Mouse (Mus musculus): ENCODE data around the gene March9.
"Not testable (repeated sequence)": the region's sequence is repeated elsewhere in the genome, so short reads cannot be mapped to it uniquely, and the experiment has no call there.

The March9 gene

DNA sequence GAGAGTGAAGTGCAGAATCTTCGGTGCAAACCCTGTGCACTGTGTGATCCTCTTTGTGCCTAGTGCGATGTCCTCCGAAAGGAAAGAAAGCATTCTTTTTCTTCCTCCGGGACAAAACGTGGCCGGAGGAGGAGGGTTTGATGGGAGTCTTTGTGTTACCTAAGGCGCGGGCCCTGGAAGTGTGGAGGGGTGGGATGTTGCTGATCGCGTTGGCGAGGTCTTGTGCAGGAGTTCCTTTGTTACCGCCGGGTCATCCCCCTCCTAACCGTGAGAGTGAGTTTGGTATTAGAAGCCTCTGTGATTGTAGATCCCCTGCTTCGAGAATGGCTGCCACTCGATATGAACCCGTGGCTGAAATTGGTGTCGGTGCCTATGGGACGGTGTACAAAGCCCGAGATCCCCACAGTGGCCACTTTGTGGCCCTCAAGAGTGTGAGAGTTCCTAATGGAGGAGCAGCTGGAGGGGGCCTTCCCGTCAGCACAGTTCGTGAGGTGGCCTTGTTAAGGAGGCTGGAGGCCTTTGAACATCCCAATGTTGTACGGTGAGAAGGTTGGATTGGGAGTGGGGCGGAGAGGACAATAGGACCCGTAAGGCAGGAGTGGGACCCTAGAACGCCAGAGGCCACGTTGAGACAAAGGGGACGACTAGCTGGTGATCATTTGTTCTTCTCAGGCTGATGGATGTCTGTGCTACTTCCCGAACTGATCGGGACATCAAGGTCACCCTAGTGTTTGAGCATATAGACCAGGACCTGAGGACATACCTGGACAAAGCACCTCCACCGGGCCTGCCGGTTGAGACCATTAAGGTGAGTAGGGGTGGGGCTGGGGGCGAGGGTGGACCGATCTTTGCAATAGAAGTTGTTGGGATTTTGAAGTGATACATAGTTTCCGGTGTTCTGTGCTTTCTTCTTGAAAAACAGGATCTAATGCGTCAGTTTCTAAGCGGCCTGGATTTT is 4.2 kb upstream of the March9 start:
- DNase-seq (ENCODE audit: low read depth in 1 of 2, low spot score in 2 of 2): no peak

DNA sequence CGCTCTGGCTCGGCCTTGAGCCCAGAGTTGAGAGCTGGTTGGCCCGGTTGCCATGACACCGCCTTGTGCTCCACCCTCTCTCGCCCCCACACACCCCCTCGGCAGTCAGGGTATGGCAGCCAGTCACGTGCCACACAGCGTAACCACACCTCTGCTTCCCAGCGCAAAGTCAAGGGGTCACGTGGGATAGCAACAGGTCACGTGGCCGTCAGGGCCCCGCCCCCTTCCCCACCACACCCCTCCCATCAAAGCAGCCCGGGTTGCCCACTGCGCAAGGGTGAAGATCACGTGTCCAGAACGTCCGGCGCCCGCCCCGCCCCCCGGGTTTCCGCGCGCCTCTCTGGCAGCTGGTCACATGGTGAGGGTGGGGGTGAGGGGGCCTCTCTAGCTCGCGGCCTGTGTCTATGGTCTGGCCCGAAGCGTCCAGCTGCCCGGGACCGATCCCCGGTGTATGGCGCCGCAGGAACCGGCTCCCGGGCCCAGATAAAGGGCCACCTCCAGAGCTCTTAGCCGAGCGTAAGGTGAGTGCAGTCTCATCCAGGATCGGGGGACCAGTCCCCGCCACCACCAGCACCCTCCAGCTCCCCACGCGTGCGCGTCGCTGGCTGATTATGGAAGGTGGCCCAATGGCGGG is 3.4 kb upstream of the March9 start, which contains the start of gene Cdk4:
TSS of gene Cdk4 (plus strand) at position 296 of the 634 bp plus-strand sequence.
- peak; percentile 93 for DNase-seq (ENCODE audit: low read depth in 1 of 2, low spot score in 2 of 2)

- DNase-seq (ENCODE audit: low read depth in 1 of 2, low spot score in 2 of 2): no peak
These were observed 2.5 kb upstream of the March9 start for GRCm38 (mm10) chr10:127062503-127062902.

DNA sequence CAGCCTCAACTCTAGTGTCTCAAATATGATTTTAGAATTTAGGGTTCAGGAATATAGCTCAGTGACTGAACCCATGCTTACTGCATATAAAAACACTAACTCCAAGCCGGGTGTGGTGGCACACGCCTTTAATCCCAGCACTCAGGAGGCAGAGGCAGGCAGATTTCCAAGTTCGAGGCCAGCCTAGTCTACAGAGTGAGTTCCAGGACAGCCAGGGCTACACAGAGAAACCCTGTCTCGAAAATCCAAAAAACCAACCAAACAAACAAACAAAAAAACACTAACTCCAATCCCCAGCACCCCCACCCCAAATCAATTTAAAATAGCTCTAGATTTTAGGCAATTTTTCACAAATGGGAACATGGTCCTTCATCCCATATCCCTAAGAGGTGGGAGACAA is 2.1 kb upstream of the March9 start:
- not testable (repeated sequence) for DNase-seq (ENCODE audit: low read depth in 1 of 2, low spot score in 2 of 2)

- no peak for DNase-seq (ENCODE audit: low read depth in 1 of 2, low spot score in 2 of 2)
These were observed 1.5 kb upstream of the March9 start for GRCm38 (mm10) chr10:127061513-127061912.

DNA sequence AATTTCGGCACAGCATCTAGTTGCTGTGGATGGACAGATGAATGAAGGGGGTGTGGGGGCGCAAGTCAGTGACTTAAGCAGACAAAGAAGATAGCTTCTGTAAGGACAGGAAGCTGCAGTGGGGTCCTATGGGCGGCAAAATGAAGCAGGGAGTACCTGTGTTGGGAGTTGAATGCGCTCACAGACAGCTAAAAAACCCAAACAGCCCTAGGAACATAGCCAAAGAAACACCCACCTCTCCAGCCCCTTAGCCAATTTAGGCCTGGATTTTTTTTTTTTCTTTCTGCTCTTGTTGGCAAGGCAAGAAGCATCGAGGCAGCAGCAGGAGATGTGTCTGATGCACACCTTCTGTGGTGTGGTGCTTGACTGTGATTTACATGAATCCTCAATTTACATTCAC is 1.1 kb upstream of the March9 start:
- DNase-seq (ENCODE audit: low read depth in 1 of 2, low spot score in 2 of 2): no peak

GRCm38 (mm10) chr10:127059174-127059967 is 613 bp downstream of the March9 start:
- DNase-seq (ENCODE audit: low read depth in 1 of 2, low spot score in 2 of 2): no peak

DNA sequence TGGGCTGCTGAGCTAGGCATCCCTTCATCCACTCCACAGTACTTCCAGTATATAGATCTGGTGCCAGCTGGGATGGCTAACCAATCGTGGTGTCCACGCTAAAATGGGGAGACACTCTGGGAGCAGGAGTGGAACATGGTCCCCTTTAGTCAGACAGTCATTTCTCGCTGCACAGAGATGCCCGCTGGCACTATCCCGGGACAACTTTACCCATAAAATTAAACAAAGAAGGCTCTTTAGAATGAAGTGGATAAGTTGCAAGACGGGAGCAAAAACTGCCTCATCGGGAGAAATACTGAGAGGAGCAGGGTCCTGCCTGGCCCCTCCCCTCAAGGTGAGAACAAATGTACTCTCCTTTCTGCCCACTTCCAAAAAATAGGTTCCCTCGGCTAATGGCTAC is 1.3 kb downstream of the March9 start:
- DNase-seq (ENCODE audit: low read depth in 1 of 2, low spot score in 2 of 2): no peak

DNA sequence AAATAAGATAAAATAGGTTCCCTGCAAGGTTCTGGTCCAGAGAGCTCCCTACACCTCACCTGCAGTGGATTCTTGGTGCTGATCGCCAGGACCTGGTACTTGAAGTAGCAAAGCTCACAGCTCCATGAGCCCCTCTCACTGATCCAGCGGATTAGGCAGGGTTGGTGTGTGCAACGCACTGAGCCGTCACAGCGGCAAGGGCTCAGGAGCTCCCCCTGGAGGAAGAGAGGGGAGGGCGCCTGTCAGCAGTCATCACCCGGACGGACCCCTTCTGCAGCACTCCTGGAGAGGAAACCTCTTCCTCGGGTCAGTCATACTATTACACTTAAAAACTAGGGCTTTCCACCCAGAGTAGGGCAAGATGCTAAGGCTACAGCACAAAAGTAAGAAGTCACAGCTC is 1.8 kb downstream of the March9 start:
- DNase-seq (ENCODE audit: low read depth in 1 of 2, low spot score in 2 of 2): peak in 1 of 2 experiments; percentile 64

GRCm38 (mm10) chr10:127056490-127056889 is 3.5 kb downstream of the March9 start:
- DNase-seq (ENCODE audit: low read depth in 1 of 2, low spot score in 2 of 2): no peak

GRCm38 (mm10) chr10:127055406-127055805 is 4.6 kb downstream of the March9 start:
- DNase-seq (ENCODE audit: low read depth in 1 of 2, low spot score in 2 of 2): no peak

GRCm38 (mm10) chr10:127054646-127055045 is 5.3 kb downstream of the March9 start:
- DNase-seq (ENCODE audit: low read depth in 1 of 2, low spot score in 2 of 2): no peak

GRCm38 (mm10) chr10:127050119-127050474 is 9.9 kb downstream of the March9 start:
- no peak for DNase-seq (ENCODE audit: low read depth in 1 of 2, low spot score in 2 of 2)

DNA sequence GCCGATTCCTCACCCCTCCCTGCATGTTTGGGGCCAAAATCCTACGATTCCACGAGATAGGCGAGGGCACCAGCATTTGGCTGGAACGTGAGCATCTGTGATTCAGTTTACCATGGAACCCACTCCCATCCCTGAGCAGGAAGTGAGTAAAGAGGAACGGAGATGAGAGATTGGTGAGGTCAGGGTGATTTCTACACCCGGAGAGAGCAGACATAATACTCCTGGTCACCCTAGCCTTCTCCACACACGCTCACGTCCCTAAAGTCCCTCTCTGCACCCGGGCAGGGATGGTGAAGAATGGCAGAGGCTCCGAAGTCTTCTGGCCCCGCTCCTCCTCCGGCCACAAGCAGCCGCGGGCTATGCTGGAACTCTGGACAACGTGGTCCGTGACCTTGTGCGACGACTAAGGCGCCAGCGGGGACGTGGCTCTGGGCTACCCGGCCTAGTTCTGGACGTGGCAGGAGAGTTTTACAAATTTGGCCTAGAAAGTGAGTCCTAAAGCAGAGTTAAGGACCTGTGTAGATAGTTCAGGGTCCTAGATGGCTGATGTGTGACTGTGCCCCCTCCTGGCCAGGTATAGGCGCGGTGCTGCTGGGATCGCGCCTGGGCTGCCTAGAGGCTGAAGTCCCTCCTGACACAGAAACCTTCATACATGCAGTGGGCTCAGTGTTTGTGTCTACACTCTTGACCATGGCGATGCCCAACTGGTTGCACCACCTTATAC is 10.4 kb downstream of the March9 start:
- DNase-seq (ENCODE audit: low read depth in 1 of 2, low spot score in 2 of 2): no peak

DNA sequence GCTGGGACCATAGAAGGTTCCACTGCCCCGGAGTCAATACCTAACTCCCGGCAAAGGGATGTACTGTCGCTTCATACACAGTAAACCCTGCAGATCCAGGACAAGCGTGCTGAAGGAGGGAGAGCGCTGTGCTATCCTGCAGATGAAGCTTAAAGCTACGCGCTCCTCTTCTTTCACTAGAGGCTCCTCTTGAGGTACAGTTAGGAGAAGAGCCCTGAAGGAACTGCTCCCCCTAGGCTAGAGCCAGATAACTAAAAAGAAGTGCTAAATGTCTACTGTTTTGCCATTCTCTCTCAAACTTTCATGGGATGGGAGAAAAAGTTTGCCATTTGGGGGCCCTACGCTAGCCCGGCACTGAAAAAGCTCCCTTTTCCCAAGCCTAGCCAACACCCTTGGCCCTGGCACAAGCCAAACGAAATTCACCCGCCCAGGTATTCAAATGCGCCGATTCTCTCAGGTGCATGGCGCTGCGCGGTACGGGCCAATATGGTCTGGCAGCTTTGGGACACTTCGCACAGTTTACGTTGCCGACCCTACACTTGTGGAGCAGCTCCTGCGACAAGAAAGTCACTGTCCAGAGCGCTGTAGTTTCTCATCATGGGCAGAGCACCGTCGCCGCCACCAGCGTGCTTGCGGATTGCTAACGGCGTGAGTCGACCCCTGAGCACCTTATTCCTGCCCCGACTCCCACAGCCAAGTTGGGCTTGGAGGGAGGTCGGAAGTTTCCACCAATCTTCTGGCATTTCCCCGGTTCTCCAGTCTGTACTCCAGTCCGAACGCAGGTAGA is 11.2 kb downstream of the March9 start:
- no peak for DNase-seq (ENCODE audit: low read depth in 1 of 2, low spot score in 2 of 2)

DNA sequence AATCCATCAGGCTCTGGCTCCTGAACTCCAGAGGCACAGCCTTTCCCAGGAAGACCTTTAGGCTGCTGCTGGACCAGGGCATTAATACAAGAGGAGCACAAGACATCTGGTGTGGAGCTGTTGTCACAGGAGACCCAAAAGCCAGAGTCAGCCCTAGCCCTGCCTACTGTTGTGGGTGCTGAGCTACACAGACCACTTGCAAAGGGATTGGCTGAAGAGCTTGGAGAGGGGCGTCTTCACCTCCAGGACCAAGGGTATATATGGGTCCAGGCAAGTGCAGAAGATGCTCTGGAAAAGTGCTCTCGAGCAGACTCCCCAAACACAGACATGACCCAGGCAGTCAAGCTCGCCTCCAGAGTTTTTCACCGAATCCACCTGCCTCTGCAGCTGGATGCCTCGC is 12.0 kb downstream of the March9 start, which contains the start of gene Cyp27b1:
TSS of gene Cyp27b1 (plus strand) at position 297 of the 400 bp plus-strand sequence.
- no peak for DNase-seq (ENCODE audit: low read depth in 1 of 2, low spot score in 2 of 2)

DNA sequence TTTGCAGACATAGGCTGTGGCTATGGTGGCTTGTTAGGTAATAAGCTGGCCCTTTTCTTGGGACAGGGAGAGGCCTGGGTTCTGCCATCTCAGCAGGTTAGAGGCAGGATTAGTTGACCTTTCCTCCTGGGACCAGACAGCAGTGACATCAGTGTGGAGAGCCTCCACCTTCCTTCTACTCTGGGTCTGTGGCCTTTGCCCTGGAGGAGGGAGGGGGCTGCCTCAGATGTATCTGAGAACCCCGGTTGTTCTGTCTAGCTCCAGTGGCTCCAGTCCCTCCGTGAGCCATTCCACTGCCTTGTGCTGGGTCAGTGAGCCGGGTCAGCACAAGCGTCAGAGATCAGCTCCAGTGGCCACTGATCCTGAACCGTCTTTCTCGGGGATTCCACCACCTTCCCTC is 16.8 kb downstream of the March9 start:
- no peak for DNase-seq (ENCODE audit: low read depth in 1 of 2, low spot score in 2 of 2)

DNA sequence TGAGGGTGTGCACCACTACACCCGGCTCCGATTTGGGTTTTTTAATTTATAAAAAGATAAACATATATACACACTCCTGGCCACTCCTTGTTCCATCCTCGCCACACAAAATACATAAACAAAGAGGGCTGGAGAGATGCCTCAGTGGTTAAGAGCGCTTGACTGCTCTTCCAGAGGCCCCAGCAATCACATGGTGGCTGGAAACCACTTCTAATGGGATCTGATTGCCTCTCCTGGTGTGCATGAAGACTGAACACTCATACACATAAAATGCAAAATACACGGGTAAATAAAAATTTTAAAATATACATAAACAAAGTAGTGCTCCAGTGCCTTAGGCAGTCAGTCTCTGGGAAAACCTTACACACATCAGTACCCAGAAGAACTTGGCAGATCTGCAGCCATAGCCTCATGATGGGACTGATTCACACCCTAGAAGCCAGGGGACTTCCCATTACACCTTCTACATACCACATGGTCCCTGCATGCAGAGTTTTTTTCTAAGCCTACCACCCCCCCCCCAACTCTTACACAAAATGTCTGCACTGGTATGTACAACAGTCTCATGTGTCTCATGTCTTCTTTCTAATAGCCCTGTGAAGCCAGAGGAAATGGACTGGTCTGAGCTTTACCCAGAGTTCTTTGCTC is 17.4 kb downstream of the March9 start:
- DNase-seq (ENCODE audit: low read depth in 1 of 2, low spot score in 2 of 2): no peak

GRCm38 (mm10) chr10:127041774-127042338 is 18.1 kb downstream of the March9 start:
- peak; percentile 48 to 79 for DNase-seq (ENCODE audit: low read depth in 1 of 2, low spot score in 2 of 2)

Measured in monocyte, adult 2 months (primary cell).